Mouse (Mus musculus): ENCODE measurements around the gene Foxc1. TPM values are rescaled to one million over a fixed set of nuclear protein-coding genes. Genes with fewer than 3 reads are reported as not detected.

Gene Foxc1
- polyA plus RNA-seq, 1 experiment from 2014 or later, result 6.1 TPM

DNA sequence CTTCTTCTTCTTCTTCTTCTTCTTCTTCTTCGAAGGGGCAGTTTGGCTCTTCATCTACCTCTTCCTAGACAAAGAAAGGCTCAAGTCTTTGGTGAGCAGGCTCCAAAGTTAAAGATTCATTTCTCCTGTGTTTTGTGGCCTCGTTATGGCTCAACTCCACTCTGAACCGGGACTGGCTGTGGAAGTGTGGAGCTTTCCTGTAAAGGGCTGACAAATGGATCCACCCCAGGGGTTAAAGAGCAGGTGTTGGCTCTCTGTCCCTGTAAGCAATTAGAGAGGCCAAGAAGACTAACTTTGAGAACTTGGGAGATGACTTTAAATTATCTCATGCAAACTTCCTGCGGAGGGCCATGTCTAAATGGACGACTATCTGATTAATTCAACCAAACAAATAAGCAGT, 4.0 kb upstream of the Foxc1 start:
- 11% methylated on average over 5 of the region's 5 CpGs for WGBS
- H3K4me1 ChIP-seq (replicated peaks; ENCODE audit: control insufficient read depth, insufficient read depth, low read length), result peaks cover 5% of the 10 kb centered on the region

DNA sequence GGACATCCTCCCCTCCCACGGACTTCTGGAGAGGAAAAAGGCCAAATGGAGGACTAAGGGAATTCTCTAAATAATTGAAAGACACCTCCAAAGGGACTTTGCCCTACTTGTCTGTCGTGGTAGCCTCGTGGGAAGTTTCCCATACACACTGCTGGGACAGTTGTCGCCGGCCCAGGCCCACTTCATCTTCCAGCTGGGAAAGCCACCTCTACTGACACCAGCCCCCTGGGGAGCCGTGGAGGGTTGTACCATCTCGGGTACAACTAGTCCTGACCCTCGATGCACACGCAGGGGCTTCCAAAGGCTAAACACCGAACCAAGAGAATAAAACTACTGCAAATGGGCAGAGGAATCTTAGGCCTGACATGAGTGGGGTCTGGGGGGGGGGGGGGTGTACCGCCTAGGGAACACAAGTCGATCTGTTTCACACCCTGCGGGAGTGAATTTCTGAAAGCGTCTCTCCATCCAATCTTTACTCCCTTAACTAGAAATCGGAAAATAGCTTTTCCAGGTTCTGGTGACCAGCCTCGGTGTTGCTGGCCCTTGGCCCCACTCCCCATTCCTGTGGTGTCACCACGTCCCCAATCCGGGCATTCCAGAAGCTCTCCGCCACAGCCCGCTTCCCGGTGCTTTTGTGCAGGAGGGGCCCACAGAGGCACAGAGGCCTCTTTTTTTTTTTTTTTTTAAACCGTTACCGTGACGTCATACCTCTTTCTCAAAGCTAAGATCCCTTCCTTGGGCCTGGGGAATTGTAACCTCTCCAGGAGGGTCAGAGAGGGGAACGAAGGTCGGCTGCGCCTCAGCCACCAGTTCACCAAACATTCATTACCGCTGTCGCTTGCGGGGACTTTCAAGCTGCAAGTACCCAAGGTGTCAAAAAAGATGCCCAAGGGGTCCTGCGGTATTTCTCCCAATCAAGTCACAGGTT, 3.0 kb upstream of the Foxc1 start:
- WGBS, result under 1% methylated on average over 31 of the region's 31 CpGs
- H3K9me3 ChIP-seq (ENCODE audit: control insufficient read depth, low read length), result no peaks in the 10 kb centered on the region
- peaks cover 84% of the 10 kb centered on the region for H3K27me3 ChIP-seq (ENCODE audit: control insufficient read depth, insufficient read depth, low read length)

More for the DNA sequence above, 4.0 kb upstream of the Foxc1 start:
- Histone ChIP-seq H3K36me3 (ENCODE audit: control insufficient read depth, insufficient read depth, low read length) (no peaks in the 10 kb centered on the region), H3K9me3 (ENCODE audit: control insufficient read depth, low read length) (no peaks in the 10 kb centered on the region), H3K27ac (ENCODE audit: low read depth, low read length) (no peak overlapping the region), H3K4me3 (ENCODE audit: low read depth, low read length) (no peak overlapping the region), H3K4me2 (replicated peaks; ENCODE audit: low read depth, low read length) (no peak overlapping the region), H3K27me3 (ENCODE audit: control insufficient read depth, insufficient read depth, low read length) (peaks cover 78% of the 10 kb centered on the region), H3K9ac (ENCODE audit: low read depth, low read length) (no peak overlapping the region)
- ATAC-seq (ENCODE audit: low FRiP score) (no peak), DNase-seq (ENCODE audit: low spot score) (no peak)

DNA sequence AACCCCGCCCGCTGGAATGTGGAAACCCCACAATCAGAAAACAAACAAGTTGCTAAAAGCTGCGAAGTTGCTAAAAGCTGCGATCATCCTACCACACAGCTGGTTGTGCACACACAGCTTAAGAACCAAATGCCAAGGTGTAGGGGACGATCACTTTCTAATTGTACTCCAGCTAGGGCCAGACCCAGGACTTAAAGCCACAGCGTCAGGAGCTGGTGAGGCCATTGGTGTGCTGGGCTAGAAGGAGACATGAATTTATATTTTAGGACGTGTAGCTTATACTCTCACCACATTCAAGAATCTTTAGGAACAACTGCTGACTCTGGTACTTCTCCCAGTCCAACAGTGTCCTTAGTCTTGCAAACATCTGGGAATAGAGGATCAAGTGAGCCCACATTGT, 1.9 kb upstream of the Foxc1 start:
- Histone ChIP-seq H3K9ac (ENCODE audit: low read depth, low read length) (no peak overlapping the region), H3K27ac (ENCODE audit: low read depth, low read length) (no peak overlapping the region), H3K4me1 (replicated peaks; ENCODE audit: control insufficient read depth, insufficient read depth, low read length) (peaks cover 10% of the 10 kb centered on the region), H3K27me3 (ENCODE audit: control insufficient read depth, insufficient read depth, low read length) (peaks cover 79% of the 10 kb centered on the region), H3K9me3 (ENCODE audit: control insufficient read depth, low read length) (no peaks in the 10 kb centered on the region), H3K4me2 (replicated peaks; ENCODE audit: low read depth, low read length) (no peak overlapping the region), H3K4me3 (ENCODE audit: low read depth, low read length) (no peak overlapping the region), H3K36me3 (ENCODE audit: control insufficient read depth, insufficient read depth, low read length) (no peaks in the 10 kb centered on the region)
- no peak for ATAC-seq (ENCODE audit: low FRiP score)
- peak; percentile 44 for DNase-seq (ENCODE audit: low spot score)
- 3% methylated on average over 7 of the region's 7 CpGs for WGBS

More for the DNA sequence above, 3.0 kb upstream of the Foxc1 start:
- H3K4me3 ChIP-seq (ENCODE audit: low read depth, low read length), result no peak overlapping the region
- no peaks in the 10 kb centered on the region for H3K36me3 ChIP-seq (ENCODE audit: control insufficient read depth, insufficient read depth, low read length)
- peak overlapping the region; percentile 11; the same call in 1 of the 2 replicates for H3K4me2 ChIP-seq (replicated peaks; ENCODE audit: low read depth, low read length)
- peaks cover 10% of the 10 kb centered on the region for H3K4me1 ChIP-seq (replicated peaks; ENCODE audit: control insufficient read depth, insufficient read depth, low read length)
- no peak overlapping the region for H3K9ac ChIP-seq (ENCODE audit: low read depth, low read length)
- no peak for ATAC-seq (ENCODE audit: low FRiP score)
- DNase-seq (ENCODE audit: low spot score), result peak; percentile 58
- no peak overlapping the region for H3K27ac ChIP-seq (ENCODE audit: low read depth, low read length)

DNA sequence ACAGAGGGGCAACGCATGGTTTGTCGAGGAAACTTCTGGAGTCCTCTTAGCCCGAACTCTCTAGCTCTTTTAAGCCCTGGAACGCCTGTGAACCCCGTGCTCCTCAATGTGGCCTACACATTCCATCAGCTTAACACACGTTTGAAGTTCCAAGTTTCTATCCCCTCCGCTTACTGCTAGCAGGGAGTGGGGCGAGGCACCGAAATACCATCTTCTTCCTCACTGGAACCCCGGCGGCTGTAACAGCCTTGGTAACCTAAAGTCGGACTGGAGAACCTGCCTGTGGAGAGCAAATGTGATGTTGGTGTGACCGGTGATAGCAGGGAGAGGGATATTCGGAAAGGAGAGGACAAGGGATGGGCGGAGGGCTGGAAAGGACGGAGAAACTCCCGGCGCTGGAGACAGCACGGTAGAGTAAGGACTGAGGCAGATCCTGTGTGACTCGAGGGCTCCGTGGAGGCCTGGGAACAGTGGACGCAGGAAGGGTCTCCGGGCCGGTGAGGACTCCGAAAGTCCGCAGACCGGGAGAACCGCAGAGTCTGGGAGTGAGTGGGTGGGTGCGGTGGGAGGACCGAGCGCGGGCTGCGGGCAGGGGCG, 504 bp upstream of the Foxc1 start:
- no peaks in the 10 kb centered on the region for H3K36me3 ChIP-seq (ENCODE audit: control insufficient read depth, insufficient read depth, low read length)
- no peaks in the 10 kb centered on the region for H3K9me3 ChIP-seq (ENCODE audit: control insufficient read depth, low read length)
- H3K9ac ChIP-seq (ENCODE audit: low read depth, low read length), result 0 out of 2 replicates have a peak overlapping the region, but pooled peaks have one; percentile 16
- peak overlapping the region; percentile 48 for H3K4me3 ChIP-seq (ENCODE audit: low read depth, low read length)
- DNase-seq (ENCODE audit: low spot score), result peak; percentile 72
- 0% methylated on average over 32 of the region's 34 CpGs for WGBS
- no peak overlapping the region for H3K27ac ChIP-seq (ENCODE audit: low read depth, low read length)
- ATAC-seq (ENCODE audit: low FRiP score), result peak; percentile 58
- peak overlapping the region; percentile 71 for H3K4me2 ChIP-seq (replicated peaks; ENCODE audit: low read depth, low read length)
- peaks cover 10% of the 10 kb centered on the region for H3K4me1 ChIP-seq (replicated peaks; ENCODE audit: control insufficient read depth, insufficient read depth, low read length)
- peaks cover 75% of the 10 kb centered on the region for H3K27me3 ChIP-seq (ENCODE audit: control insufficient read depth, insufficient read depth, low read length)

DNA sequence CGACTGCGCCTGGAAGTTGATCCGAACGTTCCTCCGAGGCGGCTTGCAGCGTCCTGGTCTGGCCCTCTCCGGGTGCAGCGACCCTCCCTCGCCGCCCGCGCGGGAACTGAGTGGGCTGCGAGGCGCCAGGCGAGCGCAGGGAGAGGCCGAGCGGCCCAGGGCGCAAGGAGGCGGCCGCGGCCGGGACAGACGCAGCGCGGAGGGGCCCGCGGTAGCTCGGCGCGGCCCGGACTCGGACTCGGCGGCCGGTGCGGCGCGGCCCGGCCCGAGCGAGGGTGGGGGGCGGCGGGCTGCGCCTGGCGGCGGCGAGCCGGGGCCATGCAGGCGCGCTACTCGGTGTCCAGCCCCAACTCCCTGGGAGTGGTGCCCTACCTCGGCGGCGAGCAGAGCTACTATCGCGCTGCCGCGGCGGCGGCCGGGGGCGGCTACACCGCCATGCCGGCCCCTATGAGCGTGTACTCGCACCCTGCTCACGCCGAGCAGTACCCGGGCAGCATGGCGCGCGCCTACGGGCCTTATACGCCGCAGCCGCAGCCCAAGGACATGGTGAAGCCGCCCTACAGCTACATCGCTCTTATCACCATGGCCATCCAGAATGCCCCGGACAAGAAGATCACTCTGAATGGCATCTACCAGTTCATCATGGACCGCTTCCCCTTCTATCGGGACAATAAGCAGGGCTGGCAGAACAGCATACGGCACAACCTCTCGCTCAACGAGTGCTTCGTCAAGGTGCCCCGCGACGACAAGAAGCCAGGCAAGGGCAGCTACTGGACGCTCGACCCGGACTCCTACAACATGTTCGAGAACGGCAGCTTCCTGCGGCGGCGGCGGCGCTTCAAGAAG, 680 bp downstream of the Foxc1 start:
- no peaks in the 10 kb centered on the region for H3K36me3 ChIP-seq (ENCODE audit: control insufficient read depth, insufficient read depth, low read length)
- H3K4me2 ChIP-seq (replicated peaks; ENCODE audit: low read depth, low read length), result peak overlapping the region; percentile 71
- peak; percentile 37 for ATAC-seq (ENCODE audit: low FRiP score)
- H3K9me3 ChIP-seq (ENCODE audit: control insufficient read depth, low read length), result no peaks in the 10 kb centered on the region
- peak; percentile 73 for DNase-seq (ENCODE audit: low spot score)
- 0% methylated on average over 67 of the region's 101 CpGs for WGBS
- H3K27ac ChIP-seq (ENCODE audit: low read depth, low read length), result peak overlapping the region; percentile 60
- peaks cover 78% of the 10 kb centered on the region for H3K27me3 ChIP-seq (ENCODE audit: control insufficient read depth, insufficient read depth, low read length)
- peak overlapping the region; percentile 61 for H3K9ac ChIP-seq (ENCODE audit: low read depth, low read length)
- peaks cover 11% of the 10 kb centered on the region; the same call in 1 of the 2 replicates for H3K4me1 ChIP-seq (replicated peaks; ENCODE audit: control insufficient read depth, insufficient read depth, low read length)
- peak overlapping the region; percentile 48 for H3K4me3 ChIP-seq (ENCODE audit: low read depth, low read length)

DNA sequence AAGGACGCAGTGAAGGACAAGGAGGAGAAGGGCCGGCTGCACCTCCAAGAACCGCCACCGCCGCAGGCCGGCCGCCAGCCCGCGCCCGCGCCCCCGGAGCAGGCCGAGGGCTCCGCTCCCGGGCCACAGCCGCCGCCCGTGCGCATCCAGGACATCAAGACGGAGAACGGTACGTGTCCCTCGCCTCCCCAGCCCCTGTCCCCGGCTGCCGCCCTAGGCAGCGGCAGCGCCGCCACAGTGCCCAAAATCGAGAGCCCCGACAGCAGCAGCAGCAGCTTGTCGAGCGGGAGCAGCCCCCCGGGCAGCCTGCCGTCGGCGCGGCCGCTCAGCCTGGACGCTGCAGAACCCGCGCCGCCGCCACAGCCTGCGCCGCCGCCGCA, 1.3 kb downstream of the Foxc1 start:
- H3K4me2 ChIP-seq (replicated peaks; ENCODE audit: low read depth, low read length), result peak overlapping the region; percentile 71
- peak overlapping the region; percentile 61 for H3K9ac ChIP-seq (ENCODE audit: low read depth, low read length)
- no peaks in the 10 kb centered on the region for H3K9me3 ChIP-seq (ENCODE audit: control insufficient read depth, low read length)
- peaks cover 11% of the 10 kb centered on the region; the same call in 1 of the 2 replicates for H3K4me1 ChIP-seq (replicated peaks; ENCODE audit: control insufficient read depth, insufficient read depth, low read length)
- WGBS, result under 1% methylated on average over 38 of the region's 47 CpGs
- DNase-seq (ENCODE audit: low spot score), result no peak
- peak overlapping the region; percentile 60 for H3K27ac ChIP-seq (ENCODE audit: low read depth, low read length)
- peaks cover 81% of the 10 kb centered on the region for H3K27me3 ChIP-seq (ENCODE audit: control insufficient read depth, insufficient read depth, low read length)
- H3K4me3 ChIP-seq (ENCODE audit: low read depth, low read length), result peak overlapping the region; percentile 48
- no peak for ATAC-seq (ENCODE audit: low FRiP score)
- no peaks in the 10 kb centered on the region for H3K36me3 ChIP-seq (ENCODE audit: control insufficient read depth, insufficient read depth, low read length)

DNA sequence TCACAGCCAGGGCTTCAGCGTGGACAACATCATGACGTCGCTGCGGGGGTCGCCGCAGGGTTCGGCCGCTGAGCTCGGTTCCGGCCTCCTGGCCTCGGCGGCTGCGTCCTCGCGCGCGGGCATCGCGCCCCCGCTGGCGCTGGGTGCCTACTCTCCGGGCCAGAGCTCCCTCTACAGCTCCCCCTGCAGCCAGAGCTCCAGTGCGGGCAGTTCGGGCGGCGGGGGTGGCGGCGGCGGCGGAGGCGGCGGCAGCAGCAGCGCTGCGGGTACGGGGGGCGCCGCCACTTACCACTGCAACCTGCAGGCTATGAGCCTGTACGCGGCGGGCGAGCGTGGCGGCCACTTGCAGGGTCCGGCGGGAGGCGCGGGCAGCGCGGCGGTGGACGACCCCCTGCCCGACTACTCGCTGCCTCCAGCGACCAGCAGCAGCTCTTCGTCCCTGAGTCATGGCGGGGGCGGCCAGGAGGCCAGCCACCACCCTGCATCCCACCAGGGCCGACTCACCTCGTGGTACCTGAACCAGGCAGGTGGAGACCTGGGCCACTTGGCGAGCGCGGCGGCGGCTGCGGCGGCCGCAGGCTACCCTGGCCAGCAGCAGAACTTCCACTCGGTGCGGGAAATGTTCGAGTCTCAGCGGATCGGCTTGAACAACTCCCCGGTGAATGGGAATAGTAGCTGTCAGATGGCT, 1.8 kb downstream of the Foxc1 start:
- Histone ChIP-seq H3K27me3 (ENCODE audit: control insufficient read depth, insufficient read depth, low read length) (peaks cover 81% of the 10 kb centered on the region), H3K36me3 (ENCODE audit: control insufficient read depth, insufficient read depth, low read length) (no peaks in the 10 kb centered on the region), H3K4me1 (replicated peaks; ENCODE audit: control insufficient read depth, insufficient read depth, low read length) (peaks cover 11% of the 10 kb centered on the region; the same call in 1 of the 2 replicates), H3K27ac (ENCODE audit: low read depth, low read length) (peak overlapping the region; percentile 60), H3K4me3 (ENCODE audit: low read depth, low read length) (peak overlapping the region; percentile 48), H3K9me3 (ENCODE audit: control insufficient read depth, low read length) (no peaks in the 10 kb centered on the region), H3K4me2 (replicated peaks; ENCODE audit: low read depth, low read length) (peak overlapping the region; percentile 71), H3K9ac (ENCODE audit: low read depth, low read length) (peak overlapping the region; percentile 61)
- no peak for ATAC-seq (ENCODE audit: low FRiP score)
- peak; percentile 61 for DNase-seq (ENCODE audit: low spot score)
- WGBS, result 0% methylated on average over 42 of the region's 73 CpGs
